Mouse (Mus musculus) gonadal fat pad, adult 2 months (tissue): ENCODE measurements around the gene Gm45213. TPM values are rescaled to one million over a fixed set of nuclear protein-coding genes. Genes with fewer than 3 reads are reported as not detected.
"Not testable (repeated sequence)": the region's sequence is repeated elsewhere in the genome, so short reads cannot be mapped to it uniquely, and the experiment has no call there.

Source experiments
- DNase-seq: peaks from one replicate; pipeline ENCODE4 v3.0.0-alpha.2; 2012; ENCODE audit warnings: low read depth
- polyA plus RNA-seq: library from polyadenylated mRNA; depleted of rRNA; stranded (reverse); fragments of >200 nt; gene quantifications from 2 replicates; pipeline ENCODE4 v1.2.3, GENCODE M21; 2012

Gene Gm45213
- polyA plus RNA-seq, 1 experiment, result not detected

- DNase-seq, result no peak
These were observed 5.2 kb downstream of the Gm45213 start for GRCm38 (mm10) chr7:66048446-66049230.

- no peak for DNase-seq
These were observed 10.6 kb downstream of the Gm45213 start for GRCm38 (mm10) chr7:66053946-66054483.

GRCm38 (mm10) chr7:66055356-66055755 is 12.0 kb downstream of the Gm45213 start:
- not testable (repeated sequence) for DNase-seq

GRCm38 (mm10) chr7:66058703-66059102 is 15.3 kb downstream of the Gm45213 start, which contains the start of gene Snrpa1:
Gene Snrpa1, plus strand, starts transcription at chr7:66059003.
- no peak for DNase-seq

GRCm38 (mm10) chr7:66060066-66060956 is 16.9 kb downstream of the Gm45213 start:
- DNase-seq, result no peak

- DNase-seq, result no peak
These were observed 17.7 kb downstream of the Gm45213 start for GRCm38 (mm10) chr7:66061057-66061456.

GRCm38 (mm10) chr7:66076411-66076810 is 33.0 kb downstream of the Gm45213 start:
- DNase-seq, result no peak

GRCm38 (mm10) chr7:66079364-66080230 is 36.2 kb downstream of the Gm45213 start, which contains the start of gene Selenos:
Gene Selenos, plus strand, starts transcription at chr7:66079649.
- no peak for DNase-seq

- DNase-seq, result no peak
These were observed 36.8 kb downstream of the Gm45213 start for GRCm38 (mm10) chr7:66080231-66080613.

GRCm38 (mm10) chr7:66083757-66084156 is 40.4 kb downstream of the Gm45213 start:
- no peak for DNase-seq

GRCm38 (mm10) chr7:66084546-66084945 is 41.1 kb downstream of the Gm45213 start:
- no peak for DNase-seq

- no peak for DNase-seq
These were observed 44.2 kb downstream of the Gm45213 start for GRCm38 (mm10) chr7:66087652-66088051.

GRCm38 (mm10) chr7:66088077-66088476 is 44.7 kb downstream of the Gm45213 start:
- DNase-seq, result no peak

GRCm38 (mm10) chr7:66090676-66091190 is 47.3 kb downstream of the Gm45213 start:
- no peak for DNase-seq

- DNase-seq, result no peak
These were observed 48.2 kb downstream of the Gm45213 start for GRCm38 (mm10) chr7:66091553-66091952.

- DNase-seq, result no peak
These were observed 49.3 kb downstream of the Gm45213 start for GRCm38 (mm10) chr7:66092656-66093055.

- DNase-seq, result no peak
These were observed 50.7 kb downstream of the Gm45213 start for GRCm38 (mm10) chr7:66094141-66094540.

- no peak for DNase-seq
These were observed 55.4 kb downstream of the Gm45213 start for GRCm38 (mm10) chr7:66098803-66099202.

- DNase-seq, result no peak
These were observed 58.5 kb downstream of the Gm45213 start for GRCm38 (mm10) chr7:66101866-66102265.

GRCm38 (mm10) chr7:66104531-66104930 is 61.1 kb downstream of the Gm45213 start:
- DNase-seq, result no peak

GRCm38 (mm10) chr7:66105771-66106170 is 62.4 kb downstream of the Gm45213 start:
- no peak for DNase-seq
